In genomic region chr6:134388424-134389110, GRCm38 (mm10) we compare ENCODE assay signal across 15 mouse cellular contexts. TPM values are rescaled to one million over a fixed set of nuclear protein-coding genes. Genes with fewer than 3 reads are reported as not detected.
A peak's percentile ranks its signal among the peaks of the same experiment; 100 is the strongest.
DNase-seq lines count a peak whose midpoint lies in the region; ATAC-seq and TF ChIP-seq lines count a peak whose summit lies in the region.
"Had no signal": no experiment of that assay in that cellular context is flagged by ENCODE, and none has a peak within 500 bp of the region (broad histone marks: within the 10 kb centered on the region; RNA-seq: fewer than 3 reads in every experiment).

No protein-coding gene starts in this region.

- H3K27ac ChIP-seq in intestine, embryonic 14.5 days (ENCODE audit: low read depth): no peak overlapping the region
- H3K27ac ChIP-seq in intestine, embryonic 16.5 days (ENCODE audit: low read length): no peak overlapping the region
- H3K27ac ChIP-seq in neural tube, embryonic 13.5 days (replicated peaks): no peak overlapping the region
- H3K27ac ChIP-seq in hindbrain, postnatal 0 days: no peak overlapping the region
- H3K27ac ChIP-seq: embryonic facial prominence, embryonic 12.5 days; macrophage; stomach, embryonic 15.5 days had no signal

- no peaks in the 10 kb centered on the region for H3K9me3 ChIP-seq in intestine, embryonic 14.5 days (ENCODE audit: control insufficient read depth, low read length)
- no peaks in the 10 kb centered on the region for H3K9me3 ChIP-seq in intestine, embryonic 16.5 days (ENCODE audit: control insufficient read depth, low read length)
- no peaks in the 10 kb centered on the region for H3K9me3 ChIP-seq in neural tube, embryonic 13.5 days
- H3K9me3 ChIP-seq in hindbrain, postnatal 0 days (ENCODE audit: low read length): no peaks in the 10 kb centered on the region
- H3K9me3 ChIP-seq: embryonic facial prominence, embryonic 12.5 days; stomach, embryonic 15.5 days had no signal

- H3K36me3 ChIP-seq in intestine, embryonic 14.5 days (ENCODE audit: control insufficient read depth, insufficient read depth, low read length): no peaks in the 10 kb centered on the region
- H3K36me3 ChIP-seq in intestine, embryonic 16.5 days (ENCODE audit: control insufficient read depth, insufficient read depth, low read length): no peaks in the 10 kb centered on the region
- H3K36me3 ChIP-seq in neural tube, embryonic 13.5 days: no peaks in the 10 kb centered on the region
- H3K36me3 ChIP-seq in hindbrain, postnatal 0 days (ENCODE audit: insufficient read depth, low read length): no peaks in the 10 kb centered on the region
- H3K36me3 ChIP-seq: embryonic facial prominence, embryonic 12.5 days; stomach, embryonic 15.5 days had no signal

- ATAC-seq in intestine, embryonic 14.5 days (replicated peaks; ENCODE audit: low FRiP score, low TSS enrichment, low read depth): no peak
- ATAC-seq in intestine, embryonic 16.5 days: no peak
- ATAC-seq in neural tube, embryonic 13.5 days (ENCODE audit: low read depth): peak; percentile 78
- ATAC-seq in hindbrain, postnatal 0 days: peak; percentile 50

- peak; percentile 71 to 79 for DNase-seq in cerebellum, postnatal 10 days
- DNase-seq in cerebellum, adult 11-12 months: no peak
- peak; percentile 44 for DNase-seq in intestine, embryonic 14.5 days (ENCODE audit: low spot score)
- no peak for DNase-seq in neural tube, embryonic 10.5 days (ENCODE audit: extremely low spot score, low spot score)
- peak; percentile 69 for DNase-seq in hindbrain, postnatal 0 days (ENCODE audit: low spot score)
- DNase-seq in gastrocnemius, postnatal 25 days: no peak

- H3K4me1 ChIP-seq in intestine, embryonic 14.5 days (replicated peaks; ENCODE audit: control insufficient read depth, insufficient read depth, low read length): no peaks in the 10 kb centered on the region
- no peaks in the 10 kb centered on the region for H3K4me1 ChIP-seq in intestine, embryonic 16.5 days (ENCODE audit: control insufficient read depth, insufficient read depth, low read length)
- H3K4me1 ChIP-seq in neural tube, embryonic 13.5 days (replicated peaks): peaks cover 7% of the 10 kb centered on the region; the same call in 1 of the 2 replicates
- H3K4me1 ChIP-seq in hindbrain, postnatal 0 days (ENCODE audit: insufficient read depth, low read length): no peaks in the 10 kb centered on the region
- H3K4me1 ChIP-seq: embryonic facial prominence, embryonic 12.5 days; stomach, embryonic 15.5 days had no signal

- H3K4me2 ChIP-seq in intestine, embryonic 14.5 days (ENCODE audit: low read length): no peak overlapping the region
- H3K4me2 ChIP-seq in intestine, embryonic 16.5 days (ENCODE audit: low read depth, low read length): no peak overlapping the region
- peak overlapping the region; percentile 22; the same call in 1 of the 2 replicates for H3K4me2 ChIP-seq in neural tube, embryonic 13.5 days
- H3K4me2 ChIP-seq in hindbrain, postnatal 0 days (ENCODE audit: low read depth, low read length): peak overlapping the region; percentile 38
- H3K4me2 ChIP-seq: embryonic facial prominence, embryonic 12.5 days; liver, embryonic 11.5 days; stomach, embryonic 15.5 days had no signal

- 67% methylated on average over 24 of the region's 24 CpGs for WGBS in intestine, embryonic 14.5 days
- 76% methylated on average over 24 of the region's 24 CpGs for WGBS in intestine, embryonic 16.5 days
- WGBS in neural tube, embryonic 13.5 days: 59% methylated on average over 24 of the region's 24 CpGs
- 41% methylated on average over 24 of the region's 24 CpGs for WGBS in hindbrain, postnatal 0 days

- no peak for TF ChIP-seq CTCF in hindbrain, postnatal 0 days (IDR thresholded peaks at IDR 0.05; ENCODE audit: low read depth)

- H3K9ac ChIP-seq in intestine, embryonic 14.5 days (ENCODE audit: low read length): no peak overlapping the region
- no peak overlapping the region for H3K9ac ChIP-seq in intestine, embryonic 16.5 days (ENCODE audit: low read depth, low read length)
- no peak overlapping the region for H3K9ac ChIP-seq in neural tube, embryonic 13.5 days
- no peak overlapping the region for H3K9ac ChIP-seq in hindbrain, postnatal 0 days (replicated peaks; ENCODE audit: low read length)
- H3K9ac ChIP-seq: embryonic facial prominence, embryonic 12.5 days; stomach, embryonic 15.5 days had no signal

- H3K27me3 ChIP-seq in intestine, embryonic 14.5 days (replicated peaks; ENCODE audit: control insufficient read depth, insufficient read depth, low read length): no peaks in the 10 kb centered on the region
- no peaks in the 10 kb centered on the region for H3K27me3 ChIP-seq in intestine, embryonic 16.5 days (replicated peaks; ENCODE audit: control insufficient read depth, insufficient read depth, low read length)
- H3K27me3 ChIP-seq in neural tube, embryonic 13.5 days: no peaks in the 10 kb centered on the region
- H3K27me3 ChIP-seq in hindbrain, postnatal 0 days (ENCODE audit: insufficient read depth, low read length): no peaks in the 10 kb centered on the region
- H3K27me3 ChIP-seq: embryonic facial prominence, embryonic 12.5 days; stomach, embryonic 15.5 days had no signal

- no peak overlapping the region for H3K4me3 ChIP-seq in intestine, embryonic 14.5 days (ENCODE audit: low read depth, low read length)
- H3K4me3 ChIP-seq in intestine, embryonic 16.5 days (ENCODE audit: low read length): no peak overlapping the region
- H3K4me3 ChIP-seq in neural tube, embryonic 13.5 days: no peak overlapping the region
- H3K4me3 ChIP-seq in hindbrain, postnatal 0 days (ENCODE audit: low read length): no peak overlapping the region; the same call in 1 of the 2 replicates
- H3K4me3 ChIP-seq: embryonic facial prominence, embryonic 12.5 days; stomach, embryonic 15.5 days had no signal

RNA-seq across cellular contexts. Expression of gene Bcl2l14, which starts 7.6 kb away (rescaled TPM):
- polyA plus RNA-seq in intestine, embryonic 14.5 days (2014; fragmentation: Nextera tagmentation; extraction: Ambion mirVana): 2.9 and 3.1 TPM in 2 replicates
- polyA plus RNA-seq in intestine, embryonic 16.5 days (2015; fragmentation: Nextera tagmentation; extraction: Ambion mirVana): 3.5 and 5.2 TPM in 2 replicates
- polyA plus RNA-seq in neural tube, embryonic 13.5 days (2015; fragmentation: Nextera tagmentation; extraction: Ambion mirVana): not detected in 2 replicates
- 0.14 TPM in 1 of 2 replicates, not detected in the other for total RNA-seq in hindbrain, postnatal 0 days (2014; rRNA removed)
- polyA plus RNA-seq in hindbrain, postnatal 0 days (2015; fragmentation: Nextera tagmentation; extraction: Ambion mirVana): 0.11 and 0.15 TPM in 2 replicates
- not detected for total RNA-seq in gastrocnemius, postnatal 25 days (2021)
- total RNA-seq: adrenal gland, adult 18-20 months; gastrocnemius, adult 18-20 months; layer of hippocampus, postnatal 25 days had no signal

Comparison
In these comparisons a context has a peak if more than half of its experiments do, and no peak if none do; other contexts are left out.
1. DNase-seq: peak in cerebellum, postnatal 10 days (2 of 2), intestine, embryonic 14.5 days (single experiment) and hindbrain, postnatal 0 days (single experiment); none in cerebellum, adult 11-12 months (single experiment), neural tube, embryonic 10.5 days (single experiment) and gastrocnemius, postnatal 25 days (single experiment).
2. ATAC-seq: peak in neural tube, embryonic 13.5 days (single experiment) and hindbrain, postnatal 0 days (single experiment); none in intestine, embryonic 14.5 days (single experiment) and intestine, embryonic 16.5 days (single experiment).
3. H3K4me2 ChIP-seq: peak in neural tube, embryonic 13.5 days (single experiment) and hindbrain, postnatal 0 days (single experiment); none in intestine, embryonic 14.5 days (single experiment) and intestine, embryonic 16.5 days (single experiment).